Mouse (Mus musculus) retina, adult 2 months (tissue): ENCODE data around the gene Slc27a1.

Experiments
- DNase-seq: peaks from one replicate; pipeline ENCODE4 v3.0.0-alpha.2; 2012; ENCODE audit warnings: low read depth, low spot score

Slc27a1 gene

GRCm38 (mm10) chr8:71580201-71580600 lies 11.5 kb downstream of the Slc27a1 start:
- no peak for DNase-seq

GRCm38 (mm10) chr8:71586891-71587290 lies 18.2 kb downstream of the Slc27a1 start:
- no peak for DNase-seq

GRCm38 (mm10) chr8:71588762-71589161 lies 20.1 kb downstream of the Slc27a1 start:
- no peak for DNase-seq

GRCm38 (mm10) chr8:71591017-71591416 lies 22.3 kb downstream of the Slc27a1 start:
- DNase-seq: no peak

GRCm38 (mm10) chr8:71591471-71592373 lies 23.0 kb downstream of the Slc27a1 start, which contains the start of gene Pgls:
Gene Pgls (plus strand): TSS chr8:71592176.
- DNase-seq: peak; percentile 87

GRCm38 (mm10) chr8:71592374-71593170 lies 23.9 kb downstream of the Slc27a1 start:
- DNase-seq: peak; percentile 56

- no peak for DNase-seq
Observed at GRCm38 (mm10) chr8:71593556-71594323, 25.1 kb downstream of the Slc27a1 start.

- no peak for DNase-seq
Observed at GRCm38 (mm10) chr8:71594324-71594722, 25.6 kb downstream of the Slc27a1 start.

- DNase-seq: peak; percentile 63
Observed at GRCm38 (mm10) chr8:71595862-71596261, 27.2 kb downstream of the Slc27a1 start.

GRCm38 (mm10) chr8:71596384-71596783 lies 27.7 kb downstream of the Slc27a1 start:
- no peak for DNase-seq

GRCm38 (mm10) chr8:71596798-71597197 lies 28.1 kb downstream of the Slc27a1 start:
- DNase-seq: no peak

GRCm38 (mm10) chr8:71597451-71597850 lies 28.8 kb downstream of the Slc27a1 start, which contains the start of gene Fam129c:
Gene Fam129c (plus strand): TSS chr8:71597648.
- no peak for DNase-seq

GRCm38 (mm10) chr8:71598375-71598774 lies 29.7 kb downstream of the Slc27a1 start:
- DNase-seq: no peak

- DNase-seq: no peak
Observed at GRCm38 (mm10) chr8:71598841-71599240, 30.2 kb downstream of the Slc27a1 start.

GRCm38 (mm10) chr8:71601939-71602665 lies 33.4 kb downstream of the Slc27a1 start:
- DNase-seq: no peak

GRCm38 (mm10) chr8:71602666-71603334 lies 34.1 kb downstream of the Slc27a1 start:
- peak; percentile 70 for DNase-seq

GRCm38 (mm10) chr8:71604021-71604420 lies 35.3 kb downstream of the Slc27a1 start:
- DNase-seq: no peak

GRCm38 (mm10) chr8:71610822-71611651 lies 42.4 kb downstream of the Slc27a1 start, which contains the start of gene Colgalt1:
Gene Colgalt1 (plus strand): TSS chr8:71610998.
- peak; percentile 98 for DNase-seq

GRCm38 (mm10) chr8:71612141-71612540 lies 43.5 kb downstream of the Slc27a1 start:
- DNase-seq: no peak
